Mouse (Mus musculus) embryonic fibroblast, embryonic 13.5 days (primary cell): ENCODE data around the gene Klrg1.

Experiments used
- CTCF ChIP-seq: IDR thresholded peaks from 2 replicates; pipeline ENCODE4 v1.5.1; 2011; ENCODE audit warnings: mild to moderate bottlenecking, control low read depth, low read length, moderate library complexity, borderline replicate concordance; ENCODE audit not compliant: insufficient read depth
- POLR2A ChIP-seq: IDR thresholded peaks from 2 replicates; pipeline ENCODE4 v1.6.1; 2011; ENCODE audit warnings: low read depth, mild to moderate bottlenecking, control low read depth, low read length, moderate library complexity

DNA sequence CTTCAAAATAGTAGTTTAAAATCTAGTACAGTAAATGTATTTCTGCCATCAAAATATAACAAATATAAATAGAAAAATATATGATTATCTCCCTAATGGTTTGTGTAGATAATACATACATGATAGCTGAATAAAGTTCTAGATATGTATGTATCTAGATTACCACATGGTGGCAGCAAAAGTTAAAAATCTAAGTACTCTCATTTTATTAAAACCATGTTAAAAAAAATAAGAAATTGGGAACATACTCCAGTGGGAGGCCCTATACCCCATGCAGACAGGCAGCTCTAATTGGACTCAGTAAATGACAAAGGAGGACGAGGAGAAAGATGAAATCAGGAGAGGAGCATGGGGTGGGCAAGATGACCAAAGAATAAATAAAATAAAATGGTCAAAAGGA, 30.5 kb downstream of the Klrg1 start:
- TF ChIP-seq CTCF = no peak
- TF ChIP-seq POLR2A = no peak
